In genomic region chr11:70564276-70564873, GRCm38 (mm10) we compare ENCODE assay signal across 8 mouse cellular contexts. TPM values are rescaled to one million over a fixed set of nuclear protein-coding genes. Genes with fewer than 3 reads are reported as not detected.
DNase-seq lines count a peak whose midpoint lies in the region; ATAC-seq and TF ChIP-seq lines count a peak whose summit lies in the region.
"Had no signal": no experiment of that assay in that cellular context is flagged by ENCODE, and none has a peak within 500 bp of the region (broad histone marks: within the 10 kb centered on the region; RNA-seq: fewer than 3 reads in every experiment).

No protein-coding gene starts in this region.

- peaks cover 15% of the 10 kb centered on the region for H3K36me3 ChIP-seq in E14TG2a.4 (ENCODE audit: insufficient read depth, low read length)
- peaks cover 7% of the 10 kb centered on the region; the same call in 1 of the 2 replicates for H3K36me3 ChIP-seq in intestine, embryonic 14.5 days (ENCODE audit: control insufficient read depth, insufficient read depth, low read length)
- 0 out of 2 replicates have a peak, but pooled peaks cover 6% of the 10 kb centered on the region for H3K36me3 ChIP-seq in liver, embryonic 15.5 days (replicated peaks)
- no peaks in the 10 kb centered on the region for H3K36me3 ChIP-seq in thymus, adult 2 months (ENCODE audit: control insufficient read depth, insufficient read depth, low read length)

- TF ChIP-seq POLR2A in bone marrow macrophage, adult 2 months (IDR thresholded peaks at IDR 0.05; ENCODE audit: borderline replicate concordance, low read depth, low read length), result no peak
- TF ChIP-seq POLR2A in thymus, adult 2 months (IDR thresholded peaks at IDR 0.05; ENCODE audit: control insufficient read depth, extremely low read depth, insufficient read depth, low read length, poor library complexity), result no peak

- H3K4me3 ChIP-seq in E14TG2a.4 (replicated peaks; ENCODE audit: low read length), result peak overlapping the region; percentile 93
- H3K4me3 ChIP-seq in bone marrow macrophage, adult 2 months (ENCODE audit: insufficient read depth, low read length), result peak overlapping the region; percentile 68
- peak overlapping the region; percentile 85 for H3K4me3 ChIP-seq in intestine, embryonic 14.5 days (ENCODE audit: low read depth, low read length)
- peak overlapping the region; percentile 89 for H3K4me3 ChIP-seq in liver, embryonic 15.5 days (replicated peaks)
- H3K4me3 ChIP-seq in thymus, adult 2 months (ENCODE audit: control insufficient read depth, insufficient read depth, low read length), result no peak overlapping the region

- 25% methylated on average over 4 of the region's 4 CpGs for WGBS in intestine, embryonic 14.5 days
- 39% methylated on average over 4 of the region's 4 CpGs for WGBS in liver, embryonic 15.5 days (ENCODE audit: insufficient replicate concordance)
- WGBS in thymus, adult 2 months, result 66% methylated on average over 4 of the region's 4 CpGs

- ATAC-seq in intestine, embryonic 14.5 days (replicated peaks; ENCODE audit: low FRiP score, low TSS enrichment, low read depth), result no peak
- ATAC-seq in liver, embryonic 15.5 days (ENCODE audit: insufficient read depth), result no peak

- DNase-seq in intestine, embryonic 14.5 days (ENCODE audit: low spot score), result no peak
- DNase-seq in thymus, adult 2 months, result no peak
- no peak for DNase-seq in cerebellum, postnatal 4 days (ENCODE audit: low spot score in 2 of 2)
- no peak for DNase-seq in right cerebral cortex, adult 18-20 months

- H3K9ac ChIP-seq in intestine, embryonic 14.5 days (ENCODE audit: low read length), result peak overlapping the region; percentile 73; the same call in 1 of the 2 replicates
- no peak overlapping the region; the same call in 1 of the 2 replicates for H3K9ac ChIP-seq in liver, embryonic 15.5 days

- H3K27me3 ChIP-seq in E14TG2a.4 (ENCODE audit: insufficient read depth, low read length), result 0 out of 2 replicates have a peak, but pooled peaks cover 3% of the 10 kb centered on the region
- H3K27me3 ChIP-seq in intestine, embryonic 14.5 days (replicated peaks; ENCODE audit: control insufficient read depth, insufficient read depth, low read length), result no peaks in the 10 kb centered on the region
- H3K27me3 ChIP-seq in liver, embryonic 15.5 days, result no peaks in the 10 kb centered on the region
- no peaks in the 10 kb centered on the region for H3K27me3 ChIP-seq in thymus, adult 2 months (ENCODE audit: control insufficient read depth, insufficient read depth, low read length)

- H3K9me3 ChIP-seq in E14TG2a.4 (ENCODE audit: low read length), result no peaks in the 10 kb centered on the region
- H3K9me3 ChIP-seq in intestine, embryonic 14.5 days (ENCODE audit: control insufficient read depth, low read length), result no peaks in the 10 kb centered on the region
- H3K9me3 ChIP-seq in liver, embryonic 15.5 days (replicated peaks), result no peaks in the 10 kb centered on the region

- peaks cover 31% of the 10 kb centered on the region for H3K4me1 ChIP-seq in E14TG2a.4 (replicated peaks; ENCODE audit: low read depth, low read length)
- peaks cover 25% of the 10 kb centered on the region for H3K4me1 ChIP-seq in bone marrow macrophage, adult 2 months (ENCODE audit: control insufficient read depth, insufficient read depth, low read length)
- peaks cover 31% of the 10 kb centered on the region; the same call in 1 of the 2 replicates for H3K4me1 ChIP-seq in intestine, embryonic 14.5 days (replicated peaks; ENCODE audit: control insufficient read depth, insufficient read depth, low read length)
- peaks cover 63% of the 10 kb centered on the region for H3K4me1 ChIP-seq in liver, embryonic 15.5 days (replicated peaks)
- H3K4me1 ChIP-seq in thymus, adult 2 months (replicated peaks; ENCODE audit: control insufficient read depth, insufficient read depth, low read length), result peaks cover 10% of the 10 kb centered on the region

- H3K4me2 ChIP-seq in intestine, embryonic 14.5 days (ENCODE audit: low read length), result peak overlapping the region; percentile 78
- H3K4me2 ChIP-seq in liver, embryonic 15.5 days, result peak overlapping the region; percentile 99

- no peak for TF ChIP-seq CTCF in E14TG2a.4 (conservative IDR thresholded peaks at IDR 0.05; ENCODE audit: low read length)
- TF ChIP-seq CTCF in bone marrow macrophage, adult 2 months (IDR thresholded peaks at IDR 0.05; ENCODE audit: low read depth, low read length), result no peak
- TF ChIP-seq CTCF in thymus, adult 2 months (IDR thresholded peaks at IDR 0.05; ENCODE audit: borderline replicate concordance, control insufficient read depth, extremely low read depth, insufficient read depth, low read length, poor library complexity), result no peak

- no peak overlapping the region for H3K27ac ChIP-seq in bone marrow macrophage, adult 2 months (ENCODE audit: insufficient read depth, low read depth, low read length)
- H3K27ac ChIP-seq in intestine, embryonic 14.5 days (ENCODE audit: low read depth), result peak overlapping the region; percentile 81
- peak overlapping the region; percentile 75 for H3K27ac ChIP-seq in liver, embryonic 15.5 days (replicated peaks)
- no peak overlapping the region for H3K27ac ChIP-seq in thymus, adult 2 months (ENCODE audit: control insufficient read depth, insufficient read depth, low read length)

RNA-seq across cellular contexts. Expression of gene Mink1, which starts 1.7 kb away (rescaled TPM):
- polyA plus RNA-seq in bone marrow macrophage, adult 2 months (2012; ENCODE audit: insufficient read depth, insufficient read length, missing spikeins), result 139 and 151 TPM in 2 replicates
- polyA plus RNA-seq in intestine, embryonic 14.5 days (2014; fragmentation: Nextera tagmentation; extraction: Ambion mirVana), result 16.9 and 19.9 TPM in 2 replicates
- 4.9 and 6.2 TPM in 2 replicates for polyA plus RNA-seq in liver, embryonic 15.5 days (2015; fragmentation: Nextera tagmentation; extraction: Ambion mirVana)
- polyA plus RNA-seq in thymus, adult 2 months (2012; rRNA removed), result 151 and 172 TPM in 2 replicates

RNA-seq across cellular contexts. Expression of gene Pld2, which starts 24.5 kb away (rescaled TPM):
- 58.4 and 60.9 TPM in 2 replicates for polyA plus RNA-seq in bone marrow macrophage, adult 2 months (2012; ENCODE audit: insufficient read depth, insufficient read length, missing spikeins)
- polyA plus RNA-seq in intestine, embryonic 14.5 days (2014; fragmentation: Nextera tagmentation; extraction: Ambion mirVana), result 9.7 and 11.7 TPM in 2 replicates
- polyA plus RNA-seq in liver, embryonic 15.5 days (2015; fragmentation: Nextera tagmentation; extraction: Ambion mirVana), result 1.8 TPM in 2 replicates
- polyA plus RNA-seq in thymus, adult 2 months (2012; rRNA removed), result 12.8 and 16.1 TPM in 2 replicates

RNA-seq across cellular contexts. Expression of gene Gm40193, which starts 31.6 kb away (rescaled TPM):
- not detected in 2 replicates for polyA plus RNA-seq in bone marrow macrophage, adult 2 months (2012; ENCODE audit: insufficient read depth, insufficient read length, missing spikeins)
- polyA plus RNA-seq in intestine, embryonic 14.5 days (2014; fragmentation: Nextera tagmentation; extraction: Ambion mirVana), result not detected in 2 replicates
- polyA plus RNA-seq in liver, embryonic 15.5 days (2015; fragmentation: Nextera tagmentation; extraction: Ambion mirVana), result not detected in 2 replicates
- not detected in 2 replicates for polyA plus RNA-seq in thymus, adult 2 months (2012; rRNA removed)
- polyA plus RNA-seq: large intestine, adult 2 months had no signal

RNA-seq across cellular contexts. Expression of gene Psmb6, which starts 39.2 kb away (rescaled TPM):
- polyA plus RNA-seq in bone marrow macrophage, adult 2 months (2012; ENCODE audit: insufficient read depth, insufficient read length, missing spikeins), result 141 and 151 TPM in 2 replicates
- 792 and 802 TPM in 2 replicates for polyA plus RNA-seq in intestine, embryonic 14.5 days (2014; fragmentation: Nextera tagmentation; extraction: Ambion mirVana)
- 316 and 337 TPM in 2 replicates for polyA plus RNA-seq in liver, embryonic 15.5 days (2015; fragmentation: Nextera tagmentation; extraction: Ambion mirVana)
- polyA plus RNA-seq in thymus, adult 2 months (2012; rRNA removed), result 387 and 460 TPM in 2 replicates

RNA-seq across cellular contexts. Expression of gene Gltpd2, which starts 45.4 kb away (rescaled TPM):
- not detected in 2 replicates for polyA plus RNA-seq in bone marrow macrophage, adult 2 months (2012; ENCODE audit: insufficient read depth, insufficient read length, missing spikeins)
- polyA plus RNA-seq in intestine, embryonic 14.5 days (2014; fragmentation: Nextera tagmentation; extraction: Ambion mirVana), result 0.46 and 0.83 TPM in 2 replicates
- polyA plus RNA-seq in liver, embryonic 15.5 days (2015; fragmentation: Nextera tagmentation; extraction: Ambion mirVana), result 31.9 and 36.3 TPM in 2 replicates
- 0.22 and 0.50 TPM in 2 replicates for polyA plus RNA-seq in thymus, adult 2 months (2012; rRNA removed)

Comparison
In these comparisons a context has a peak if more than half of its experiments do, and no peak if none do; other contexts are left out.
1. H3K27ac ChIP-seq: peak in intestine, embryonic 14.5 days (single experiment) and liver, embryonic 15.5 days (single experiment); none in bone marrow macrophage, adult 2 months (single experiment) and thymus, adult 2 months (single experiment).